Mouse (Mus musculus): ENCODE measurements around the gene Efna1.

Efna1 gene

GRCm38 (mm10) chr3:89278107-89278506 is 2.8 kb downstream of the Efna1 start:
- no peak for DNase-seq

DNA sequence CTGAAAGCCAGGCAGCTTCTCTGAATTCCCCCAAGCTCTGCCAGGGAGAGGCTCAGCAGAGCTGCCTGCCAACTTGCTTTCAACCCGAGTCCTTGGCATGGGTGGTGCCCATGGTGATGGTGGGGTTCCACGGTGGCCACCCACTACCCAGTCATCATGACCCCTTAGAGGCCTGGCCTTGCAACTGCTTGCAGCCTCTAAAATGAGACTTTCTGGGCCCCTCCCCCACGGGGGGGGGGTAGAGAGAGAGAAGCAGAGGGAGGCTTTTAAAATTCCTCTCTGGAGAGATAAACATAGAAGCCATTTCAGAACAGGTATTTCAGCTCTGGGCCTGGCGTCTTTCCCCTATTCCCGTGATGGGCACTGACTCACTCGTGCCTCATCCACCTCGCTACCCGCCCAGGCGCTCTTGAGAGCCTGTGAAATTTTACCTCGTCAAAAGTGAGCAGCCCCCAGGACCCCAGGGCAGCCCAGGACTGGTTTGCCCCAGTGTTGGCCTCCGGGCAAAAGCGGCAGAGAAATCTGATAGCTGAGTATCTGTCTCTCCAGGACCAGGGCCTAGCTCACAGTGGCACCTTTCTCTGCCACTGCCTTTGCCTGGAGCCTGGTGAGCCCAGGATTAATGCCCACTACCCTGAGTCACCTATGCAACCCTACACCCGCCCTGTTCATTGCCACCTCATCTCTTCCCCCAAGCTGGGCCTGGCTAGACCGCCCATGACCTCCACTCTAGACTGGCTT is 3.5 kb downstream of the Efna1 start:
- DNase-seq = no peak

- no peak for DNase-seq
Observed at GRCm38 (mm10) chr3:89276061-89276460, 4.9 kb downstream of the Efna1 start.

DNA sequence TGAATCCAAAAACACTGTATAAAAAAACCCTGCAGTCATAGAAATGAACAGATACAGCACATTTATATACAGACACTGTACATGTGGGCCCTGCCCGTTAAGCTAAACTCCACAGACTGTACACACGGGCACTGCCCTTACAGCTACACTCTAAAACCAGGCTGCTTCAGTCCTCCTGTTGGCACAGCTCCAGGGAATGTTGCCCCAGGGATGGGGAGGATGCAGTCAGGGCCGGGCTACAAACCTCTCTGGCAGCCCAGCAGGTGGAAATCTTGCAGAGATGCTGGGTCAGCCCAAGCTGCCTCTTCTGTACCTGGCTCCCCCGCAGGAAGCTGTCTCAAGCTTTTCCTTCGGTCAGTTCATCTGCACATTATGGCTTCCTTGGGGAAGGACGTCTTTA is 9.2 kb downstream of the Efna1 start:
- no peak for DNase-seq

GRCm38 (mm10) chr3:89270891-89271290 is 10.1 kb downstream of the Efna1 start:
- DNase-seq = peak in 1 of 2 experiments; percentile 23

DNA sequence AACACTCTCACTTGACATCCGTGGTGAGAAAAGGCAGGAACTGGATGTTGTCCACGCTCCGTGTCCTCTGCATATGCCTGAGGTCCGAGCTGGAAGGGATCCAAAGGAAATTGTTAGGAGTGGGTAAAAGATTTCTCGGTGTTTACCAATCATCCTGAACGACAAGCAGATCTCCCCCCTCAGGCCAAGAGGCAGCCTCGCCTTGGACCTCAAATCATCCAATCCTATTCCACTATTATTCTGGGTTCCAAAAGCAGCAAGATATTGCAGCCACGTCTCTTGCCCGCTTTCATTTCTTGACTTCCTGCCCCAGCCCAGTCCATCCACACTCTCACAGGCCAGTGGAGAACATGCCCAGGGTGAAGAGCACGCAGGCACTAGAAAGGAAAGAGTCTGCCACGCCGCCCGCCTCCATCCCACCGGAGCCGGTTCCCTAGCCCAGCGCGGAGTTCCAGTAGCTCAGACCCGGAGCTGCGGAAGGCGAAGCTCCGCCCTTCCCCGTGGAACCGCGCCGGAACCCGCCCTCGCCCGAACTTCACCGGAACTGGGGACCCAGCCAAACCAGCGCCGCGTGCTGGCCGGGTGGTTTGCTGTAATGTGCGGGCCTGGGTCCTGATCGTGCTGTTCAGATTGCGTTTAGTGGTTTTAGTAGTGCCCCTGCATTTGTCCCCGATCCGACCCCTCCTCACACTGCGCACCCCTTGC is 10.7 kb downstream of the Efna1 start, which contains the start of gene Slc50a1:
Gene Slc50a1, minus strand, starts transcription at position 520 of the 705 bp plus-strand sequence.
- DNase-seq = peak; percentile 71 to 82

DNA sequence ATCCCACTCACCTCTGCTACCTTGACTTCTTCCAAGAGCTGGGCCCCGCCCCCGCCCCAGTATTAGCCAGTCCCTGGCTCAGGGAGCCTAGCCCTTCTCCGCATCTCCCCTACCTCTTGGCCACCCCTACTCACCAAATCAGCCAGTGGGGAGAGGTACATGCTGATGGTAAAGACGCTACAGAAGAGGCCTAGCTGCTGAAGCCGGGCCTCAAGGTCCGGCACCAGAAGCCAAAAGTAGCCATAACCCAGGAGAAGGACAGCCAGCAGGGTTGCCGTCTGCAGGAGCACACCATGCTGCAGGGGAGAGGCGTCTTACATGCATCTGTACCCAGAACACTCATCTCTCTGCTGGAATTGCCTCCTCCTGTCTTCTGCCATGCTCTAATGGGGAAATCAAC is 12.0 kb downstream of the Efna1 start:
- DNase-seq = no peak

- peak; percentile 62 to 69 for DNase-seq
Observed at GRCm38 (mm10) chr3:89266439-89266893, 14.5 kb downstream of the Efna1 start.

- no peak for DNase-seq
Observed at GRCm38 (mm10) chr3:89262417-89262816, 18.5 kb downstream of the Efna1 start.

- DNase-seq = no peak
Observed at GRCm38 (mm10) chr3:89260211-89260610, 20.7 kb downstream of the Efna1 start.

DNA sequence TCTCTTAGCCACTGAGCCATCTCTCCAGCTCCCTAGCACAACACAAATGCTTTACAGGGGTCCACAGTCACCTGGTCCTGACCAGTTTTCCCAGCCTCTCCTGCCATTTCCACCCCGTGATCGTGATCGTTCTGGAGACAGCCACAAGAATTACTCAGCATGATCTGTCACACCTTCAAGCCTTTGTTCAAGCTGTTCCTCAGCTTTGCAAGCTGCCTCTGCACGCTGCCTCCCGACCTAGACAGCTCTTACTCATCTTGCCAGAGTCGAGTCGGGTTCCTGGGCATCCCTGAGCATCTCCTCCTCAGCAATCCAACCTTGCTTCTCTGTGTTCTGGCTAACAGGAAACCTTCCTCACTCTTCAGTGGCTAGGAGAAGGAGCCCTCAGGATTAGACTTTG is 21.9 kb downstream of the Efna1 start, which contains the start of gene Dpm3:
Gene Dpm3, plus strand, starts transcription at position 283 of the 400 bp plus-strand sequence.
- no peak for DNase-seq

- DNase-seq = no peak
Observed at GRCm38 (mm10) chr3:89256177-89256576, 24.8 kb downstream of the Efna1 start.

DNA sequence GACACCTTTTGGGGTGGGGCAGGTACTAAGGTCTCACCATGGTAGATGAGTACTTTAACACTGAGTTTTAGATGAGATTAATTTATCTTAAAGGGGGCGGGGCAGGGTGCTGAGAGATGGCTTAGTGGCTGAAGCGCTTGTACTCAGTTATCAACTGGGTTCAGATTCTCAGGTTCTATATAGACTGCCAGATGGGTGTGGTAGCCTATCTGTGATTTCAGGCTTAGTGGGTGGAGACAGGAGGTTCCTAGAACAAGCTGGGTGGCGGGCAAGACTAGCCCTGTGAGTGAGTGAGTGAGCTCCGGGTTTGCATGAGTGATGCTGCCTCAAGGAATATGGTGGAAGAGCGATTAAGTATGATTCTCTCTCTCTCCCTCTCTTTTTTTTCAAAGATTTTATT is 25.9 kb downstream of the Efna1 start:
- no peak for DNase-seq

- peak; percentile 78 to 83 for DNase-seq
Observed at GRCm38 (mm10) chr3:89251365-89251895, 29.5 kb downstream of the Efna1 start.

- DNase-seq = peak; percentile 65 to 79
Observed at GRCm38 (mm10) chr3:89250435-89251040, 30.4 kb downstream of the Efna1 start.

- DNase-seq = no peak
Observed at GRCm38 (mm10) chr3:89247466-89247865, 33.5 kb downstream of the Efna1 start.

DNA sequence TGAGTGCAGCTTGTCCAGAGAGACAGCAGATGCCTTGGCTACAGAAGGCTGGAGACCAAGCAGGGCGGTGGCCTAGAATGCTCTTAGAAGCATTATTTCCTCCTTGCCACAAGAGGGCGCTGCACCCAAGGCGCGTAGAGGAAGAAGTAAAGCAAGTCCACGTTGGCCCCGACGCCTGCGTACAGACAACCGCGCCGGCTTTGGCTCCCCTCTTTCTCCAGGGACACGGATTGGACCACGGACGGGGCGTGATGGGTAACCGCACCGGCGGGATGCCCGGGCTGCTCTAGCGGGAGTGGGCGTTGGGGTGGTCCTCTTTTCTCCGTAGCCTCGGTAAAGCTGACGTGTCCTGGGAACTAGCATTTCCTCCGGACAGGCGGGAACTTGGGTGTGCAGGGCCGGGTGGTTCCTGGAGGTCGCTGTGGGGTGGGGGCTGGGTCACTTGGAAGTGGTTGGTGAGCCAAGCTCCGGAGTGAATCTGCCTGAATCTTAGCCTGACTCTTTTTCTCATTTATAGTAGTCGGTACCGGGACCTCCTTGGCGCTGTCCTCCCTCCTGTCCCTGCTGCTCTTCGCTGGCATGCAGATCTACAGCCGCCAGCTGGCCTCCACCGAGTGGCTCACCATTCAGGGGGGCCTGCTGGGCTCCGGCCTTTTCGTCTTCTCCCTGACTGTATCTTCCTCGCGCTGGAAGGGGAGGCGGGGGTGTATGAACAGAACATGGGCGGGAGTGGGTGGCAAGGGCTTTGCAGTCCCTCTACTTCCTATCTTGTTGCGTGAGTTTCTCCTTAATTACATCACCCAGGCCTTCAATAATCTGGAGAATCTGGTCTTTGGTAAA is 34.5 kb downstream of the Efna1 start, which contains the start of gene Trim46:
Gene Trim46, minus strand, starts transcription at position 49 of the 840 bp plus-strand sequence.
- peak; percentile 75 to 85 for DNase-seq

- peak in 1 of 2 experiments; percentile 35 for DNase-seq
Observed at GRCm38 (mm10) chr3:89245688-89246171, 35.2 kb downstream of the Efna1 start, which contains the start of gene Krtcap2. Gene Krtcap2 (plus strand): TSS chr3:89245966.

DNA sequence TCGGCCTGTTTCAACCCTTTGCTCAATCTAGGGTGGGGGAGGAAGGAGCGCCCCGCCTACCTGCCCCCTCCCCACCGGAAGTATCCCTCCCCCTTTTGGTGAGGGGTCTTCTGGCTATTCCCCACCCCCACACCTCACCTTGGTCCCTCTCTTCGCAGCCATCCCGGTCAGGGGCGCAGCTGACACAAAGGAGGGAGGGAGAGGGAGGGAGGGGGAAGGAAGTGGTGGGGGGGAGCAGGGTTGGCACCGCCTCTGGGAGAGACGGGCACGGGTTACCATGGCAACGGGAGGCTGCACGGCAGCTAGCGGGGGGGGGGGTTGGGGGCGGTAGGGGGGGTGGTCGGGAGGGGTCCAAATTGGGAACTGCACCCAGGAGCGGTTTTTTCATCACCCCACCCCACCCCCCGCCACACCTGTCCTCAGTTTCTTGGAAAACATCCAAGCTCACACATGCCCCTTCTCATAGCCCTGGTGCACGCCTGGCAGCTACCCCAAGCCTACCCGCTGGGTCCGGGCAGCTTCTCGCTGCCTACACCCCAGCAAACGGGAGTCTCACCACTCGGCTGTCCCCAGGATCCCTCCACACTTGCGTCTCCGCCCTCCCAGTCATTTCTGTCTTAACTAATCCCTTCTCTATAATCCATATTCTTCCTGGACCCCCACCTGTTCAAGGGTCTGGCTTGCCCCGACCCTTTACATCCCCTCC is 35.8 kb downstream of the Efna1 start:
- peak in 1 of 2 experiments; percentile 41 for DNase-seq

DNA sequence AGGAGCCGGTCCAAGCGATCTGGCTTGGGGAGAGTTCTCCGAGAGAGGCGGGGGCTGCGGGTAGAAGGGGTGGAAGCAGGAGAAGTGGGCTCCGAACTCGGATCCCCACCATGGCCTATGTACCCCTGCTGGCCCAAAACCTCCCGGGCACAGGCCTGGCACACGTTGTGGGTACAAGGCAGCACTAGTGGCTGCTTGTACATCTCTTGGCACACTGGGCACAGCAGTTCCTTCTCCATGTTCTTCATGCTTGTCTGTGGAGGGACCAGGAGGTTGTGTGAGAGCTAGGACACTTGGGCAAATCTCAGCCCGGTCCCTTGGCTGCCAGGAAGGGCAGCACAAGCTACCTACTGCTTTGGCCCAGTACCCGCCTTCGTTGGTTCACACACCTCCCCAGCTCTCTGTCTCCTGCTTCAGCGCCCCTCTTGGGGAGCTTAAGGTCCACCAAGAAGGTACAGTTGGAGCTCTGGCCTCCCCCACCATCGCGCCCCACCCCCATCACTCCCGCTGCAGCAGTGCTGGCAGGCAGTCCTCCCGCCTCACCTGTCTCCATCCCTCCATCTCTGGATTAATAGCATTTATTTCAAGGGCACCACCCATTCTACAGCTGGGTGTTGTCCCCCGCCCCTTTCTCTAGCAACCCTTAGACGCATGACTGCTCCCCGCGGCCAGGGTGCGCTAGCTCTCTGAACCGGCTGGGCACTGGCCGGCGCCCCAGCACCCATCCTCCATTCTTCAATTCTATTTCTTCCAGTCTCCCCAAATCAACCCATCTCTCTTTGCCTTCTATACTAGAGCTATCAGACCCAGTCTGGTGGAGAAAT is 36.6 kb downstream of the Efna1 start:
- DNase-seq = peak; percentile 31 to 43

Data from spleen, adult 18-20 months (tissue).